Mouse (Mus musculus) limb, embryonic 11.5 days (tissue): ENCODE measurements around the gene Mphosph9. TPM values are rescaled to one million over a fixed set of nuclear protein-coding genes. Genes with fewer than 3 reads are reported as not detected.

ENCODE experiments used
- ATAC-seq: fragments of 200-750 bp; cut with Nextera tagmentation; 2 replicates; pipeline ENCODE4 v1.8.0; 2017; ENCODE audit warnings: low read depth; ENCODE audit not compliant: insufficient number of reproducible peaks, low FRiP score, low TSS enrichment
- DNase-seq: peaks from one replicate; pipeline ENCODE4 v3.0.0-alpha.2; 2015; ENCODE audit warnings: low spot score
- H3K27ac ChIP-seq: fragments of 300-500 bp; sonication (generic); replicated peaks from 2 replicates; pipeline ENCODE4 v1.5.1; 2014; ENCODE audit warnings: low read depth, mild to moderate bottlenecking, low read length
- H3K27me3 ChIP-seq: fragments of 300-500 bp; sonication (generic); 2 replicates; pipeline ENCODE4 v1.6.1; 2014; ENCODE audit warnings: mild to moderate bottlenecking, low read length, mixed read lengths; ENCODE audit not compliant: control insufficient read depth, insufficient read depth
- H3K36me3 ChIP-seq: fragments of 300-500 bp; sonication (generic); 2 replicates; pipeline ENCODE4 v1.6.1; 2014; ENCODE audit warnings: mild to moderate bottlenecking, low read length, moderate library complexity, mixed read lengths; ENCODE audit not compliant: control insufficient read depth, insufficient read depth
- H3K4me1 ChIP-seq: fragments of 300-500 bp; sonication (generic); 2 replicates; pipeline ENCODE4 v1.6.1; 2014; ENCODE audit warnings: low read length, mixed read lengths; ENCODE audit not compliant: control insufficient read depth, insufficient read depth
- H3K4me2 ChIP-seq: fragments of 300-500 bp; sonication (generic); 2 replicates; pipeline ENCODE4 v1.6.1; 2014; ENCODE audit warnings: low read depth, mild to moderate bottlenecking, moderate library complexity; ENCODE audit not compliant: severe bottlenecking
- H3K4me3 ChIP-seq: fragments of 300-500 bp; sonication (generic); 2 replicates; pipeline ENCODE4 v1.5.1; 2014; ENCODE audit warnings: low read depth, low read length
- H3K9ac ChIP-seq: fragments of 300-500 bp; sonication (generic); 2 replicates; pipeline ENCODE4 v1.6.1; 2014; ENCODE audit warnings: mild to moderate bottlenecking, low read length
- H3K9me3 ChIP-seq: fragments of 300-500 bp; sonication (generic); 2 replicates; pipeline ENCODE4 v1.6.1; 2016; ENCODE audit warnings: low read length; ENCODE audit not compliant: control insufficient read depth
- WGBS: fragments of 180-500 bp; shearing (Covaris S2); extraction: QIAGEN DNeasy Blood & Tissue Kit; methylation state at CpG from one replicate; pipeline ENCODE4 v1.1.7; 2014; 5-methylcytosine and 5-hydroxymethylcytosine counted together
- polyA plus RNA-seq: library from polyadenylated mRNA; unstranded; fragments of >200 nt; fragmentation: Nextera tagmentation; extraction: Ambion mirVana; gene quantifications from 2 replicates; pipeline ENCODE4 v1.2.1, GENCODE M21; 2014

The Mphosph9 gene
- polyA plus RNA-seq, 1 experiment from 2014 or later = 18.3 TPM

GRCm38 (mm10) chr5:124337103-124337502 is 9.3 kb upstream of the Mphosph9 start:
- no peaks in the 10 kb centered on the region for H3K9me3 ChIP-seq
- 90% methylated on average over 9 of the region's 9 CpGs for WGBS
- H3K27ac ChIP-seq = no peak overlapping the region
- H3K4me1 ChIP-seq = peaks cover 8% of the 10 kb centered on the region
- H3K27me3 ChIP-seq = no peaks in the 10 kb centered on the region
- no peak overlapping the region for H3K4me2 ChIP-seq
- H3K9ac ChIP-seq = no peak overlapping the region
- H3K36me3 ChIP-seq = no peaks in the 10 kb centered on the region; the same call in 1 of the 2 replicates
- no peak for DNase-seq
- no peak overlapping the region for H3K4me3 ChIP-seq
- no peak for ATAC-seq

- no peaks in the 10 kb centered on the region; the same call in 1 of the 2 replicates for H3K36me3 ChIP-seq
- H3K4me1 ChIP-seq = peaks cover 4% of the 10 kb centered on the region
- H3K27ac ChIP-seq = no peak overlapping the region
- no peak overlapping the region for H3K4me2 ChIP-seq
- no peak overlapping the region for H3K9ac ChIP-seq
- no peak overlapping the region for H3K4me3 ChIP-seq
- DNase-seq (no peak), ATAC-seq (no peak)
- 57% methylated on average over 6 of the region's 6 CpGs for WGBS
- H3K27me3 ChIP-seq = no peaks in the 10 kb centered on the region
- no peaks in the 10 kb centered on the region for H3K9me3 ChIP-seq
Observed at GRCm38 (mm10) chr5:124334392-124334791, 6.6 kb upstream of the Mphosph9 start.

GRCm38 (mm10) chr5:124330086-124330485 is 2.3 kb upstream of the Mphosph9 start:
- H3K9ac ChIP-seq = no peak overlapping the region
- H3K27ac ChIP-seq = no peak overlapping the region
- peaks cover 10% of the 10 kb centered on the region for H3K4me1 ChIP-seq
- DNase-seq (no peak), ATAC-seq (no peak)
- H3K36me3 ChIP-seq = no peaks in the 10 kb centered on the region
- no peaks in the 10 kb centered on the region for H3K9me3 ChIP-seq
- H3K4me3 ChIP-seq = no peak overlapping the region
- WGBS = 83% methylated on average over 6 of the region's 6 CpGs
- H3K4me2 ChIP-seq = no peak overlapping the region
- no peaks in the 10 kb centered on the region for H3K27me3 ChIP-seq

- H3K4me3 ChIP-seq = peak overlapping the region; percentile 67
- H3K27ac ChIP-seq = no peak overlapping the region; the same call in 1 of the 2 replicates
- WGBS = 6% methylated on average over 8 of the region's 8 CpGs
- H3K36me3 ChIP-seq = peaks cover 2% of the 10 kb centered on the region; the same call in 1 of the 2 replicates
- no peak for ATAC-seq
- no peaks in the 10 kb centered on the region for H3K9me3 ChIP-seq
- H3K27me3 ChIP-seq = no peaks in the 10 kb centered on the region
- peaks cover 10% of the 10 kb centered on the region for H3K4me1 ChIP-seq
- H3K9ac ChIP-seq = peak overlapping the region; percentile 82
- DNase-seq = no peak
- H3K4me2 ChIP-seq = peak overlapping the region; percentile 77
Observed at GRCm38 (mm10) chr5:124326829-124327228, 943 bp downstream of the Mphosph9 start.

GRCm38 (mm10) chr5:124317648-124318047 is 10.1 kb downstream of the Mphosph9 start:
- no peaks in the 10 kb centered on the region for H3K27me3 ChIP-seq
- H3K4me1 ChIP-seq = no peaks in the 10 kb centered on the region
- ATAC-seq (no peak), DNase-seq (no peak)
- 91% methylated on average over 7 of the region's 7 CpGs for WGBS
- H3K4me2 ChIP-seq = no peak overlapping the region
- H3K27ac ChIP-seq = no peak overlapping the region
- peaks cover 20% of the 10 kb centered on the region for H3K36me3 ChIP-seq
- no peaks in the 10 kb centered on the region for H3K9me3 ChIP-seq
- no peak overlapping the region for H3K4me3 ChIP-seq
- no peak overlapping the region for H3K9ac ChIP-seq

- DNase-seq (no peak), ATAC-seq (no peak)
- Histone ChIP-seq H3K36me3 (peaks cover 29% of the 10 kb centered on the region), H3K4me3 (no peak overlapping the region), H3K4me1 (no peaks in the 10 kb centered on the region), H3K9me3 (no peaks in the 10 kb centered on the region), H3K4me2 (no peak overlapping the region), H3K9ac (no peak overlapping the region), H3K27ac (no peak overlapping the region), H3K27me3 (no peaks in the 10 kb centered on the region)
- 91% methylated on average over 11 of the region's 11 CpGs for WGBS
Observed at GRCm38 (mm10) chr5:124315941-124316340, 11.8 kb downstream of the Mphosph9 start.

- Histone ChIP-seq H3K27ac (no peak overlapping the region), H3K36me3 (peaks cover 29% of the 10 kb centered on the region), H3K9me3 (no peaks in the 10 kb centered on the region), H3K9ac (no peak overlapping the region), H3K4me3 (no peak overlapping the region), H3K27me3 (no peaks in the 10 kb centered on the region), H3K4me2 (no peak overlapping the region), H3K4me1 (no peaks in the 10 kb centered on the region)
- WGBS = 92% methylated on average over 9 of the region's 9 CpGs
- ATAC-seq (no peak), DNase-seq (no peak)
Observed at GRCm38 (mm10) chr5:124315498-124315897, 12.3 kb downstream of the Mphosph9 start.

GRCm38 (mm10) chr5:124310091-124310490 is 17.7 kb downstream of the Mphosph9 start:
- Histone ChIP-seq H3K9me3 (no peaks in the 10 kb centered on the region), H3K4me1 (no peaks in the 10 kb centered on the region), H3K4me2 (no peak overlapping the region), H3K27ac (no peak overlapping the region), H3K27me3 (no peaks in the 10 kb centered on the region), H3K36me3 (peaks cover 38% of the 10 kb centered on the region), H3K4me3 (no peak overlapping the region), H3K9ac (no peak overlapping the region)
- WGBS = 96% methylated on average over 11 of the region's 11 CpGs
- no peak for ATAC-seq
- DNase-seq = no peak

GRCm38 (mm10) chr5:124309155-124309554 is 18.6 kb downstream of the Mphosph9 start:
- Histone ChIP-seq H3K27ac (no peak overlapping the region), H3K9ac (no peak overlapping the region), H3K4me2 (no peak overlapping the region), H3K36me3 (peaks cover 36% of the 10 kb centered on the region), H3K4me1 (no peaks in the 10 kb centered on the region), H3K4me3 (no peak overlapping the region), H3K9me3 (no peaks in the 10 kb centered on the region), H3K27me3 (no peaks in the 10 kb centered on the region)
- no peak for ATAC-seq
- DNase-seq = no peak
- WGBS = 95% methylated on average over 10 of the region's 10 CpGs
